Mouse (Mus musculus): Measurements from ENCODE around the gene Rasgrp2. TPM values are rescaled to one million over a fixed set of nuclear protein-coding genes. Genes with fewer than 3 reads are reported as not detected.
A peak's percentile ranks its signal among the peaks of the same experiment; 100 is the strongest.

Rasgrp2 gene
- polyA plus RNA-seq, 1 experiment from 2014 or later, result 47.8 TPM

DNA sequence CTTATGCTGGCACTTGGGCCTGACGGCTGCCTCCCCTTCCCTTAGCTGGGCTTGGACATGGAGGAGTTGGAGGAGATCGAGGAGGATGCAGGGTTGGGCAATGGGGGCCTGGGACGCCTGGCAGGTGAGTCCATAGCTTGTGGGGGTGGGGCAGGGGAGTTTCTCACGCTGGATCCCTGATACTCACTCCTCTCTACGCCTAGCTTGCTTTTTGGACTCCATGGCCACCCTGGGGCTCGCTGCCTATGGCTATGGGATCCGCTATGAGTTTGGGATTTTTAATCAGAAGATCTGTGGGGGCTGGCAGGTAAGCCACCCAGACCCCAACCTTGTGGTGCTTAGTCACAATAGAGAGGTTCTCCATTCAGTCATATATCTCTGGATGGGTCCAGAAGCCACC, 13.3 kb upstream of the Rasgrp2 start:
- Histone ChIP-seq H3K36me3 (ENCODE audit: control insufficient read depth, insufficient read depth, low read length) (no peaks in the 10 kb centered on the region), H3K9me3 (ENCODE audit: control insufficient read depth, low read depth, low read length) (no peaks in the 10 kb centered on the region), H3K4me1 (ENCODE audit: control insufficient read depth, insufficient read depth, low read length) (peaks cover 27% of the 10 kb centered on the region), H3K4me3 (ENCODE audit: low read depth, low read length) (no peak overlapping the region), H3K27ac (ENCODE audit: low read length) (no peak overlapping the region), H3K27me3 (ENCODE audit: control insufficient read depth, insufficient read depth, low read length) (no peaks in the 10 kb centered on the region), H3K4me2 (replicated peaks; ENCODE audit: low read depth, low read length) (no peak overlapping the region), H3K9ac (replicated peaks; ENCODE audit: low read depth, low read length) (no peak overlapping the region)
- no peak for ATAC-seq (ENCODE audit: insufficient number of reproducible peaks, insufficient read depth, low FRiP score, low read depth)
- WGBS, result 78% methylated on average over 7 of the region's 7 CpGs

DNA sequence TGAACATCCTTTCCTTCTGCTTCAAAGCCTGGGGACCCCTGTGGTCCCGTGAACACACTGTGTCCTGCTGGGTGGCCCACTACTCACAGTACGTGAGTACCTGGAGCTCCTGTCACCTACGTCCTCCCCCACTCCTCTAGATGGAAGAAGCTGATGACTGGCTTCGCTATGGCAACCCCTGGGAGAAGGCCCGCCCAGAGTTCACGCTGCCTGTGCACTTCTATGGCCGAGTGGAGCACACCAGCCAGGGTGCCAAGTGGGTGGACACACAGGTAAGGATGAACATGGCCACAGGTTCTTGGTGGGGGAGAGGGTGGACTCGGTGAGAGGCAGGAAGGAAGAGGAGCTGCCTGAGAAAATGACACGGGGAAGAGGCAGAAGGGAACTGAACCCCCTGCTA, 12.9 kb upstream of the Rasgrp2 start:
- H3K27me3 ChIP-seq (ENCODE audit: control insufficient read depth, insufficient read depth, low read length), result no peaks in the 10 kb centered on the region
- H3K36me3 ChIP-seq (ENCODE audit: control insufficient read depth, insufficient read depth, low read length), result no peaks in the 10 kb centered on the region
- no peak for ATAC-seq (ENCODE audit: insufficient number of reproducible peaks, insufficient read depth, low FRiP score, low read depth)
- peaks cover 27% of the 10 kb centered on the region for H3K4me1 ChIP-seq (ENCODE audit: control insufficient read depth, insufficient read depth, low read length)
- H3K4me3 ChIP-seq (ENCODE audit: low read depth, low read length), result no peak overlapping the region
- 65% methylated on average over 9 of the region's 9 CpGs for WGBS
- no peaks in the 10 kb centered on the region for H3K9me3 ChIP-seq (ENCODE audit: control insufficient read depth, low read depth, low read length)
- H3K27ac ChIP-seq (ENCODE audit: low read length), result no peak overlapping the region
- H3K9ac ChIP-seq (replicated peaks; ENCODE audit: low read depth, low read length), result no peak overlapping the region
- no peak overlapping the region for H3K4me2 ChIP-seq (replicated peaks; ENCODE audit: low read depth, low read length)

DNA sequence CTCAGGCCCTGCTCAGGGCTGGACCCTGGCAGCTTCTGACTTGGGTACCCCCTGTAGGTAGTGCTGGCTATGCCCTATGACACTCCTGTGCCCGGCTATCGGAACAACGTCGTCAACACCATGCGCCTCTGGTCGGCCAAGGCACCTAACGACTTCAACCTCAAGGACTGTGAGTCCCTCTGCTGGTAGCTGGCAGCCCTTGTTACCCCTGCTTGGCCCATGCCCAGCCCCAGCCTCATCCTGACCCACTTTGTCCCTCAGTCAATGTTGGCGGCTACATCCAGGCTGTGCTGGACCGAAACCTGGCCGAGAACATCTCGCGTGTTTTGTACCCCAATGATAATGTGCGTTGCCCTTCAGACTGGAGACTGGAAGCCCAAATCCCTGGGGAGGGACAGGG, 11.1 kb upstream of the Rasgrp2 start:
- Histone ChIP-seq H3K27me3 (ENCODE audit: control insufficient read depth, insufficient read depth, low read length) (no peaks in the 10 kb centered on the region), H3K4me2 (replicated peaks; ENCODE audit: low read depth, low read length) (no peak overlapping the region), H3K4me1 (ENCODE audit: control insufficient read depth, insufficient read depth, low read length) (peaks cover 26% of the 10 kb centered on the region), H3K9ac (replicated peaks; ENCODE audit: low read depth, low read length) (no peak overlapping the region), H3K36me3 (ENCODE audit: control insufficient read depth, insufficient read depth, low read length) (no peaks in the 10 kb centered on the region), H3K4me3 (ENCODE audit: low read depth, low read length) (no peak overlapping the region), H3K27ac (ENCODE audit: low read length) (no peak overlapping the region), H3K9me3 (ENCODE audit: control insufficient read depth, low read depth, low read length) (no peaks in the 10 kb centered on the region)
- WGBS, result 84% methylated on average over 13 of the region's 13 CpGs
- ATAC-seq (ENCODE audit: insufficient number of reproducible peaks, insufficient read depth, low FRiP score, low read depth), result no peak

DNA sequence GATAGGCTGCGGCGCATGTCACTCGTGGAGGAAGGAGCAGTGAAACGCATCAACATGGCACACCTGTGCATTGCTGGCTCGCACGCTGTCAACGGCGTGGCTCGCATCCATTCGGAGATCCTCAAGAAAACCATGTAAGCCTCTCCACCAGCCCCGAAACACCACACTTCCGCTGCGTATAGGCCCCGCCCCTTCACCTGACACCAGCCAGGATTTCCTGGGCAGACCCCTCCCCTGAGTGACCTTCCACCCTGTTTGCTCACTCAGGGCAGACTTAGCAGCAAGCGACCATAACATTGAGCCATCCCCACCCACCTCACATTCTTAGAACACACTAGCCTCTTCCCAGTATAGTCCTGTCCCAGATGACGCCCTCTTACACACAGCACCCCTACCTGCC, 9.3 kb upstream of the Rasgrp2 start:
- Histone ChIP-seq H3K9ac (replicated peaks; ENCODE audit: low read depth, low read length) (no peak overlapping the region), H3K4me3 (ENCODE audit: low read depth, low read length) (peak overlapping the region; percentile 20; the same call in 1 of the 2 replicates), H3K36me3 (ENCODE audit: control insufficient read depth, insufficient read depth, low read length) (no peaks in the 10 kb centered on the region), H3K27ac (ENCODE audit: low read length) (no peak overlapping the region), H3K9me3 (ENCODE audit: control insufficient read depth, low read depth, low read length) (no peaks in the 10 kb centered on the region), H3K27me3 (ENCODE audit: control insufficient read depth, insufficient read depth, low read length) (no peaks in the 10 kb centered on the region), H3K4me1 (ENCODE audit: control insufficient read depth, insufficient read depth, low read length) (peaks cover 9% of the 10 kb centered on the region), H3K4me2 (replicated peaks; ENCODE audit: low read depth, low read length) (peak overlapping the region; percentile 38)
- 10% methylated on average over 16 of the region's 16 CpGs for WGBS
- peak; percentile 64; the same call in 1 of the 2 replicates for ATAC-seq (ENCODE audit: insufficient number of reproducible peaks, insufficient read depth, low FRiP score, low read depth)

DNA sequence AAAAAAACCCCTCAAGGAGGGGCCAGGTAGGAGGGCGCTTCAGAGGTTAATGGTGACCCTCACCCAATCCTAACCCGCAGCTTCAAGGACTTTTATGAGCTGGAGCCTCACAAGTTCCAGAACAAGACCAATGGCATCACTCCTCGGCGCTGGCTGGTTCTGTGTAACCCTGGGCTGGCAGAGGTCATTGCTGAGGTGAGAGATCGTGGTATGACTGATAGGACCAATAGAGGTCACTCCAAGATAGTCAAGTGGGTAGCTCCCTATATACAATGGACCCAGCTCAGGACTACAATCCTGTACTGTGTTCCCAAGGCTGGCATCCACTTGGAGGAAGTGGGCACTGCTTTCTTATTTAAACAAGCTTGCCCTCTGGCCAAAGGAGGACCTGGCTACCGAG, 8.9 kb upstream of the Rasgrp2 start:
- no peaks in the 10 kb centered on the region for H3K27me3 ChIP-seq (ENCODE audit: control insufficient read depth, insufficient read depth, low read length)
- H3K9ac ChIP-seq (replicated peaks; ENCODE audit: low read depth, low read length), result no peak overlapping the region
- H3K4me2 ChIP-seq (replicated peaks; ENCODE audit: low read depth, low read length), result peak overlapping the region; percentile 38
- no peak overlapping the region for H3K27ac ChIP-seq (ENCODE audit: low read length)
- no peak for ATAC-seq (ENCODE audit: insufficient number of reproducible peaks, insufficient read depth, low FRiP score, low read depth)
- peaks cover 6% of the 10 kb centered on the region; the same call in 1 of the 2 replicates for H3K4me1 ChIP-seq (ENCODE audit: control insufficient read depth, insufficient read depth, low read length)
- H3K36me3 ChIP-seq (ENCODE audit: control insufficient read depth, insufficient read depth, low read length), result no peaks in the 10 kb centered on the region
- no peaks in the 10 kb centered on the region for H3K9me3 ChIP-seq (ENCODE audit: control insufficient read depth, low read depth, low read length)
- WGBS, result 51% methylated on average over 6 of the region's 6 CpGs
- no peak overlapping the region for H3K4me3 ChIP-seq (ENCODE audit: low read depth, low read length)

DNA sequence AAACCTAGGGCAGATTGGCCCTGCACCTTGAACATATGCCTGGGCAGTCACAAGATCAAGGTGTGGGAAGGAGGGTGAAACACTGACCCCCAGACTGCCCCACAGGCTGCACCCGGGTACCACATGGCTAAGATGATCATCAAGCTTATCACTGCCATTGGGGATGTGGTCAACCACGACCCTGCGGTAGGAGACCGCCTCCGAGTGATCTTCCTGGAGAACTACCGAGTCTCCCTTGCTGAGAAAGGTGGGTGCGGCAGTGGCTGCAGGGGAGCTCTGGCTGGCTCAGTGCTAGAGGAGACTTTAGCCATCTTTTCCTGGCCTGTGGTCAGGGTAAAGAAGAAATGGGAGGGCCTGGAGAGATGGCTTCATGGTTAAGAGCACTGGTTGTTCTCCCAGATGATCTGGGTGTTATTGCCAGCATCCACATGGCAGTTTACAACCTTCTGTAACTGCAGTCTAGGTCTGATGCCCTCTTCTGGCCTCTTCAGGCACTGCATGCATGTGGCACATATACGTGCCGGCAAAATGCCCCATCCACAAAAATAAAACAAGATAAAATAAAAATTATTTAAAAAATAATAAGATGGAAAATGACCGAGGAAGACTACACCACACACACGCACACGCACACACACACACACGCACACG, 6.3 kb upstream of the Rasgrp2 start:
- Histone ChIP-seq H3K4me3 (ENCODE audit: low read depth, low read length) (no peak overlapping the region), H3K4me1 (ENCODE audit: control insufficient read depth, insufficient read depth, low read length) (0 out of 2 replicates have a peak, but pooled peaks cover 4% of the 10 kb centered on the region), H3K9ac (replicated peaks; ENCODE audit: low read depth, low read length) (no peak overlapping the region), H3K27me3 (ENCODE audit: control insufficient read depth, insufficient read depth, low read length) (no peaks in the 10 kb centered on the region), H3K9me3 (ENCODE audit: control insufficient read depth, low read depth, low read length) (no peaks in the 10 kb centered on the region), H3K36me3 (ENCODE audit: control insufficient read depth, insufficient read depth, low read length) (no peaks in the 10 kb centered on the region), H3K4me2 (replicated peaks; ENCODE audit: low read depth, low read length) (no peak overlapping the region), H3K27ac (ENCODE audit: low read length) (no peak overlapping the region)
- no peak for ATAC-seq (ENCODE audit: insufficient number of reproducible peaks, insufficient read depth, low FRiP score, low read depth)
- 92% methylated on average over 14 of the region's 14 CpGs for WGBS

DNA sequence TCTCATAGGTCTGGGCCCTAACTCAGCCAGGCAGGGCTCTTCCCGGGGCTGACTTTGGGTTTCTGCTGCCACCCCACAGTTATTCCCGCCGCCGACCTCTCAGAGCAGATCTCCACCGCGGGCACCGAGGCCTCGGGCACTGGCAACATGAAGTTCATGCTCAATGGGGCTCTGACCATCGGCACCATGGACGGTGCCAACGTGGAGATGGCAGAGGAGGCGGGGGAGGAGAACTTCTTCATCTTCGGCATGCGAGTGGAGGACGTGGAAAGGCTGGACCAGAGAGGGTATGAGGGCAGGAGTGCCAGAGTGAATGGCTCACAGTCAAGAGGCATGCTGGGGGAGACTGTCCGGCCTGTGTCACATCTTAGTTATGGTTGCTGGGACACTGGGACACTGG, 5.5 kb upstream of the Rasgrp2 start:
- Histone ChIP-seq H3K27me3 (ENCODE audit: control insufficient read depth, insufficient read depth, low read length) (no peaks in the 10 kb centered on the region), H3K4me1 (ENCODE audit: control insufficient read depth, insufficient read depth, low read length) (0 out of 2 replicates have a peak, but pooled peaks cover 4% of the 10 kb centered on the region), H3K9ac (replicated peaks; ENCODE audit: low read depth, low read length) (no peak overlapping the region), H3K4me2 (replicated peaks; ENCODE audit: low read depth, low read length) (no peak overlapping the region), H3K9me3 (ENCODE audit: control insufficient read depth, low read depth, low read length) (no peaks in the 10 kb centered on the region), H3K36me3 (ENCODE audit: control insufficient read depth, insufficient read depth, low read length) (no peaks in the 10 kb centered on the region), H3K27ac (ENCODE audit: low read length) (no peak overlapping the region), H3K4me3 (ENCODE audit: low read depth, low read length) (no peak overlapping the region)
- WGBS, result 88% methylated on average over 16 of the region's 16 CpGs
- ATAC-seq (ENCODE audit: insufficient number of reproducible peaks, insufficient read depth, low FRiP score, low read depth), result no peak

DNA sequence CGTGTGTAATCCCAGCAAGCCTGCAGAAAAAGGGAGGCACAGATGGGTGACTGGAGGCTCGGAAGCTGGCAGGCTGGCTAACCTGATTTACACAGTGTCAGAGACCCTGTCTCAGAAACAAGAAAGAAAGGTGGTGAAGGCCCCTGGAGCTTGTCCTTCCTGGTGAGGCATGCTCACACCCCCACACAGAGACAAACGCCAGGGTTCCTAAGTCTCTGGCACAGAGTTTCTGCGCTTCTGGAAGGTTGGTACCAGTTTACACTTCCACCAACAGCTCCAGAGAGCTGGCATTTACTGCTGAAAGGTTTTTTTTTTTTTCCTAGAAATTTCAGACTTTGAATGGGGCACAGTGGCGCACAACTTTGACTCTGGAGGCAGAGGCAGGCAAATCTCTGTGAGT, 2.9 kb upstream of the Rasgrp2 start:
- no peak overlapping the region for H3K9ac ChIP-seq (replicated peaks; ENCODE audit: low read depth, low read length)
- WGBS, result 90% methylated on average over 5 of the region's 5 CpGs

More for the DNA sequence above, 2.9 kb upstream of the Rasgrp2 start:
- no peak overlapping the region for H3K27ac ChIP-seq (ENCODE audit: low read length)
- H3K27me3 ChIP-seq (ENCODE audit: control insufficient read depth, insufficient read depth, low read length), result no peaks in the 10 kb centered on the region
- H3K4me1 ChIP-seq (ENCODE audit: control insufficient read depth, insufficient read depth, low read length), result peaks cover 11% of the 10 kb centered on the region; the same call in 1 of the 2 replicates
- no peak for ATAC-seq (ENCODE audit: insufficient number of reproducible peaks, insufficient read depth, low FRiP score, low read depth)
- H3K4me3 ChIP-seq (ENCODE audit: low read depth, low read length), result no peak overlapping the region
- H3K9me3 ChIP-seq (ENCODE audit: control insufficient read depth, low read depth, low read length), result no peaks in the 10 kb centered on the region
- H3K4me2 ChIP-seq (replicated peaks; ENCODE audit: low read depth, low read length), result no peak overlapping the region
- no peaks in the 10 kb centered on the region for H3K36me3 ChIP-seq (ENCODE audit: control insufficient read depth, insufficient read depth, low read length)
